Mouse (Mus musculus) heart, embryonic 14.5 days (tissue): ENCODE data around the gene Dnajc27. TPM values are rescaled to one million over a fixed set of nuclear protein-coding genes. Genes with fewer than 3 reads are reported as not detected.

ENCODE experiments used
- ATAC-seq: fragments of 200-750 bp; cut with Nextera tagmentation; 2 replicates; pipeline ENCODE4 v1.8.0; 2017; ENCODE audit warnings: low read depth, moderate TSS enrichment; ENCODE audit not compliant: insufficient number of reproducible peaks, insufficient read depth, low FRiP score
- H3K27ac ChIP-seq, 2 experiments: fragments of 200-500 bp in 1 of 2; fragments of 300-500 bp in 1 of 2; sonication (generic) in 1 of 2; replicated peaks in 1 of 2; 2 replicates each; pipeline ENCODE4 v1.5.1; 2012 to 2014; ENCODE audit warnings: low read depth in 2 of 2, low read length in 2 of 2, control low read depth in 1 of 2, mild to moderate bottlenecking in 1 of 2, mixed read lengths in 1 of 2; ENCODE audit not compliant: control insufficient read depth in 1 of 2, insufficient read depth in 1 of 2
- H3K27me3 ChIP-seq: fragments of 300-500 bp; sonication (generic); 2 replicates; pipeline ENCODE4 v1.6.1; 2014; ENCODE audit warnings: mild to moderate bottlenecking, low read length, control low read depth; ENCODE audit not compliant: control insufficient read depth, insufficient read depth
- H3K36me3 ChIP-seq: fragments of 300-500 bp; sonication (generic); 2 replicates; pipeline ENCODE4 v1.6.1; 2014; ENCODE audit warnings: mild to moderate bottlenecking, control low read depth, low read length, mixed read lengths; ENCODE audit not compliant: control insufficient read depth, insufficient read depth
- H3K4me1 ChIP-seq, 2 experiments: fragments of 200-500 bp in 1 of 2; fragments of 300-500 bp in 1 of 2; sonication (generic) in 1 of 2; 2 replicates each; pipeline ENCODE4 v1.6.1; 2012 to 2014; ENCODE audit warnings: low read length in 2 of 2, control low read depth in 1 of 2, mixed read lengths in 1 of 2; ENCODE audit not compliant: control insufficient read depth in 2 of 2, insufficient read depth in 2 of 2
- H3K4me2 ChIP-seq: fragments of 300-500 bp; sonication (generic); 2 replicates; pipeline ENCODE4 v1.6.1; 2014; ENCODE audit warnings: mild to moderate bottlenecking, low read length
- H3K4me3 ChIP-seq, 2 experiments: fragments of 200-500 bp in 1 of 2; fragments of 300-500 bp in 1 of 2; sonication (generic) in 1 of 2; 2 replicates each; pipeline ENCODE4 v1.5.1; 2012 to 2014; ENCODE audit warnings: low read length in 2 of 2, mild to moderate bottlenecking in 2 of 2, control low read depth in 1 of 2, low read depth in 1 of 2, moderate library complexity in 1 of 2; ENCODE audit not compliant: control insufficient read depth in 1 of 2, insufficient read depth in 1 of 2
- H3K9ac ChIP-seq: fragments of 300-500 bp; sonication (generic); 2 replicates; pipeline ENCODE4 v1.6.1; 2014; ENCODE audit warnings: mild to moderate bottlenecking, low read length
- H3K9me3 ChIP-seq: fragments of 300-500 bp; sonication (generic); 2 replicates; pipeline ENCODE4 v1.6.1; 2016; ENCODE audit warnings: low read length, control low read depth; ENCODE audit not compliant: control insufficient read depth
- WGBS: fragments of 180-500 bp; shearing (Covaris S2); extraction: QIAGEN DNeasy Blood & Tissue Kit; methylation state at CpG from one replicate; pipeline ENCODE4 v1.1.7; 2014; 5-methylcytosine and 5-hydroxymethylcytosine counted together
- polyA plus RNA-seq: library from polyadenylated mRNA; unstranded; fragments of >200 nt; fragmentation: Nextera tagmentation; extraction: Ambion mirVana; gene quantifications from 2 replicates; pipeline ENCODE4 v1.2.1, GENCODE M21; 2014

Dnajc27 gene
- polyA plus RNA-seq, 1 experiment from 2014 or later, result 7.8 TPM

GRCm38 (mm10) chr12:4083441-4083840 is 1.1 kb downstream of the Dnajc27 start:
- Histone ChIP-seq H3K9ac (peak overlapping the region; percentile 80; the same call in 1 of the 2 replicates), H3K27me3 (no peaks in the 10 kb centered on the region), H3K4me2 (peak overlapping the region; percentile 78), H3K27ac (peak overlapping the region in 1 of 2 experiments; percentile 95; a peak in 2 of 4 replicates), H3K36me3 (peaks cover 31% of the 10 kb centered on the region), H3K9me3 (no peaks in the 10 kb centered on the region), H3K4me1 (peaks cover 3 to 8% of the 10 kb centered on the region in 2 experiments; a peak in 3 of 4 replicates), H3K4me3 (peak overlapping the region; percentile 63 to 67; a peak in 2 of 4 replicates)
- WGBS, result 54% methylated on average over 8 of the region's 8 CpGs
- ATAC-seq, result no peak

- no peaks in the 10 kb centered on the region for H3K4me1 ChIP-seq
- ATAC-seq, result no peak
- no peak overlapping the region for H3K4me3 ChIP-seq
- H3K4me2 ChIP-seq, result no peak overlapping the region
- 82% methylated on average over 4 of the region's 4 CpGs for WGBS
- no peak overlapping the region for H3K9ac ChIP-seq
- H3K36me3 ChIP-seq, result peaks cover 70% of the 10 kb centered on the region
- no peak overlapping the region for H3K27ac ChIP-seq
- H3K27me3 ChIP-seq, result no peaks in the 10 kb centered on the region
- H3K9me3 ChIP-seq, result no peaks in the 10 kb centered on the region
These were observed 25.0 kb downstream of the Dnajc27 start for GRCm38 (mm10) chr12:4107383-4107782.

- peak overlapping the region in 1 of 2 experiments; percentile 61; a peak in 1 of 4 replicates for H3K27ac ChIP-seq
- H3K4me1 ChIP-seq, result peaks cover 16 to 18% of the 10 kb centered on the region in 2 experiments
- no peaks in the 10 kb centered on the region for H3K27me3 ChIP-seq
- no peak overlapping the region for H3K9ac ChIP-seq
- H3K9me3 ChIP-seq, result no peaks in the 10 kb centered on the region
- no peak for ATAC-seq
- WGBS, result 38% methylated on average over 9 of the region's 9 CpGs
- H3K4me2 ChIP-seq, result no peak overlapping the region
- H3K36me3 ChIP-seq, result peaks cover 4% of the 10 kb centered on the region; the same call in 1 of the 2 replicates
- H3K4me3 ChIP-seq, result no peak overlapping the region
These were observed 33.7 kb downstream of the Dnajc27 start for GRCm38 (mm10) chr12:4116132-4116531.

- H3K27ac ChIP-seq, result peak overlapping the region; percentile 14 to 57; a peak in 2 of 4 replicates
- no peak overlapping the region for H3K4me3 ChIP-seq
- H3K36me3 ChIP-seq, result peaks cover 4% of the 10 kb centered on the region; the same call in 1 of the 2 replicates
- H3K4me1 ChIP-seq, result peaks cover 16 to 18% of the 10 kb centered on the region in 2 experiments
- no peaks in the 10 kb centered on the region for H3K9me3 ChIP-seq
- H3K27me3 ChIP-seq, result no peaks in the 10 kb centered on the region
- ATAC-seq, result no peak
- no peak overlapping the region for H3K4me2 ChIP-seq
- no peak overlapping the region for H3K9ac ChIP-seq
- 74% methylated on average over 3 of the region's 3 CpGs for WGBS
These were observed 34.8 kb downstream of the Dnajc27 start for GRCm38 (mm10) chr12:4117136-4117535.

GRCm38 (mm10) chr12:4117579-4117978 is 35.2 kb downstream of the Dnajc27 start:
- Histone ChIP-seq H3K27me3 (no peaks in the 10 kb centered on the region), H3K4me2 (no peak overlapping the region), H3K36me3 (peaks cover 4% of the 10 kb centered on the region; the same call in 1 of the 2 replicates), H3K27ac (peak overlapping the region; percentile 14 to 57; a peak in 3 of 4 replicates), H3K9ac (no peak overlapping the region), H3K4me1 (peaks cover 16 to 18% of the 10 kb centered on the region in 2 experiments), H3K9me3 (no peaks in the 10 kb centered on the region), H3K4me3 (no peak overlapping the region)
- ATAC-seq, result peak; percentile 47; the same call in 1 of the 2 replicates
- 50% methylated on average over 4 of the region's 4 CpGs for WGBS

- H3K9me3 ChIP-seq, result peaks cover 6% of the 10 kb centered on the region; the same call in 1 of the 2 replicates
- no peak overlapping the region for H3K4me2 ChIP-seq
- no peak overlapping the region for H3K4me3 ChIP-seq
- H3K27me3 ChIP-seq, result no peaks in the 10 kb centered on the region
- H3K36me3 ChIP-seq, result no peaks in the 10 kb centered on the region
- H3K4me1 ChIP-seq, result no peaks in the 10 kb centered on the region
- ATAC-seq, result no peak
- 65% methylated on average over 7 of the region's 7 CpGs for WGBS
- no peak overlapping the region for H3K27ac ChIP-seq
- no peak overlapping the region for H3K9ac ChIP-seq
These were observed 45.0 kb downstream of the Dnajc27 start for GRCm38 (mm10) chr12:4127346-4127745.

GRCm38 (mm10) chr12:4132941-4133846 is 50.8 kb downstream of the Dnajc27 start, which contains the start of gene Adcy3:
TSS of gene Adcy3 (plus strand) at chr12:4133103.
- WGBS, result under 1% methylated on average over 83 of the region's 83 CpGs
- Histone ChIP-seq H3K27me3 (no peaks in the 10 kb centered on the region), H3K9me3 (peaks cover 6% of the 10 kb centered on the region; the same call in 1 of the 2 replicates), H3K36me3 (no peaks in the 10 kb centered on the region), H3K4me3 (peak within 1 kb of the TSS; percentile 58 to 61), H3K27ac (no peak within 1 kb of the TSS), H3K4me2 (peak within 1 kb of the TSS; percentile 84), H3K4me1 (peaks cover 4 to 9% of the 10 kb centered on the region in 2 experiments; a peak in 2 of 4 replicates), H3K9ac (peak within 1 kb of the TSS; percentile 72)
- ATAC-seq, result peak; percentile 66
